Mouse (Mus musculus) 3T3-L1 (cell line): ENCODE results near the gene Stk10.
A peak's percentile ranks its signal among the peaks of the same experiment; 100 is the strongest.

Source experiments
- DNase-seq: peaks from one replicate; pipeline ENCODE4 v3.0.0-alpha.2; 2015; ENCODE audit warnings: low read depth, low spot score

The Stk10 gene

DNA sequence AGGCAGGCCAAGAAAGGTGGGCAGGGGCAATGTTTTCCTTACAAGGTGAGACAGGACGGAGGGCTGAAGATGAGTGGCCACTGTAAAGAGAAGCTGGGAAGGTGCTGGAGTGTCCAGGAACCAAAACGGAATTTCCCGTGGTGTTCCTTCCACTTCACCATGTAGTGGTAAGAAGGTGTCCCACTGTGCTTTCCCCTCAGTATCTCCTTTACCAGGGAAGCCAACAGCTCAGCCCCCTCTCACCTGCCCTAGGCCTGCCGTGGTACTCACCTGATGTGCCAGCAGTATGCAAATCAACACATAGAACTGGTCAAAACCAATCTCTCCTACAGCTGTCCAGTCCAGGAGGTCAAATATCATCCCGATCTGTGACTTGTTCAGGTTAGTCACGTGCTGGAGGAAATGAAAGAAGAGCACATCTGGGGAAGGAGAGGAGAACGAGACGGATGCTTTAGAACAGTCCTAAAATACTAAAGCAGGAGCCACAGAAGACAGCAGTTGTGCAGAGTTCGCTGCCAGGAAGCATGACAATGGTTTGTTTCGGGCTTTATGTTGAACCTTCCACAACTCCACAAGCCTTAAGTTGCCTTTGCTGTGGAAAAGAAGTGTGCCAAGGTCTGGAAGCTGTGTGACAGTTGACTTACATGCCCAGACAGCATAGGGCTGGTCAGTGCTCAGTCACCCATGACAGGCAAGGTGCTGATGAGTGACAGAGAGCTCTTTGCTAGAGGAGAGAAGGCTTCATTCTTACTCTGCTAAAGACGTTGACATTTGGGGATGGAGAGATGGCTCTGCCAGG is 8.8 kb upstream of the Stk10 start:
- DNase-seq, result no peak

DNA sequence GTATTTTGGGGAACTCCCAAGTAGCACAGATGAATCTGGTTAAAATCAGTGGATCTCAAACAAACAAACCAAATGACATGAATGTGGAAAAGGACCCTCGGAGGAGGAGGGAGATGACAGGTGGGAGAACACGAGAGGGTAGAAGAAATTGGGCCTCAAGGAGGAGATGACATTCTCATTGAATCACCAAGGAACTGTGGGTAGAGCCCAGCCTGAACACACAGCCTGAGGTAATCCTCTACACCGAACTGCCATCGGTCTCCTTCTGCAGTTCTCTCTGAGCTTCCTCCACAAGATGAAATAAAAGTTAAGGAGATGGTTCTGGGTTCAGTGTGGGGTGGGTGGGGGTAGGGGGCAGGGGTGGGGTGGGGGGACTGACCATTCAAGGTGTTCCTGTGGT is 6.1 kb upstream of the Stk10 start:
- DNase-seq, result no peak

DNA sequence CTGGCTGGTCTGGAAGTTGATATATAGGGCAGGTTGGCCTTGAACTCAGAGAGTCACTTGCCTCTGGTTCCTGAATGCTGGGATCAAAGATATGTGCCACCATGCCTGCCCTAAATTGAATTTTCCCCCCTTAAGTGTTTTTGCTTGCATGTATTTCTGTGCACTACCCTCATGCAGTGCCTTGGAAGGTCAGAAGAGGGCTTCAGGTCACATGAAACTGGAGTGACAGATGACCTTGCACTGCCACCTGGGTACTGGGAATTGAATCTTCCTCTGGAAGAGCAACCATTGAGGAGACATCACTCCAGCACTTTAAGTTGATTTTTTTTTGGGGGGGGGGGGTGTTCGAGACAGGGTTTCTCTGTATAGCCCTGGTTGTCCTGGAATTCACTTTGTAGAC is 3.0 kb upstream of the Stk10 start:
- DNase-seq, result no peak

DNA sequence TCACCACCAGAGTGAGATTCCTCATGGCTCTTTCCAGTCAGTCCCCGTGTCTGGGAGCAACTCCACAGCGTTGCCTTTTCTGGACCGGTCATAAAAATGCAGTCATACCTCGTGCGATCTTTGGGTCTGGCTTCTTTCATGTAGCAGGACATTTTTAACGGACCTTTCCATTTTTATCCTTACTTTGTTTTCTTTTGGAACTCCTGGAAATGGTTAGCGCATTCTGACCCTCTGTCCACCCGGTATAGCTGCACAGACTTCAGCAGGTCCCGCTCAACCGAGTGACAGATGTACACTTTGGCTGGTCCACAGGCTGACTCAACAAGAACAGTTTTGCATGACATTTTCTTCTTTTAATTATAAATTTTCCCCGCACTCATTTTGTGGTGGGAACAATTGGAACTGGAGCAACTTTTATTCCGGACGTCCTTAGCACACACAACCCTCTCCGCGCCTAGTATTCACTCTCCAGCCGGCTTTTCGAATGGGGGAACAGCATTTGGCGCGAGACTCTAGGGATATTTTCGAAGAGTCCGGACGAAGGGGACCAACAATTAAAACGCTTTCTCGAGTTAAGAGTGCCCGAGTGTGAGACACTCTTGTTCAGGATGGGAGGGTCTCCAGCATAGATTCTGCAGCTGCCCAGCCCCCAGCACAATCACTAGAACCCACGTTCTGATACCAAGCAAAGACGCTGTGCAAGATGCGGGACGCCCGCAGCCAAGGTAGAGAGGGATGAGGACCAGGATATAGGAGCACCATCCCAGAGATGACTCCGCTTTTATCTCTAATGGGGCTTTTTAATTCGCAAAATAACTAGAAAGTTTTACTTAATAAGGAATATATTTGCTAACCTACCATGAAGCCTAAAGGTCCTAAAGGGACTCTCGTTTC is 987 bp upstream of the Stk10 start, which contains the start of gene Efcab9:
Gene Efcab9 (minus strand): TSS at position 211 of the 894 bp plus-strand sequence.
- no peak for DNase-seq

DNA sequence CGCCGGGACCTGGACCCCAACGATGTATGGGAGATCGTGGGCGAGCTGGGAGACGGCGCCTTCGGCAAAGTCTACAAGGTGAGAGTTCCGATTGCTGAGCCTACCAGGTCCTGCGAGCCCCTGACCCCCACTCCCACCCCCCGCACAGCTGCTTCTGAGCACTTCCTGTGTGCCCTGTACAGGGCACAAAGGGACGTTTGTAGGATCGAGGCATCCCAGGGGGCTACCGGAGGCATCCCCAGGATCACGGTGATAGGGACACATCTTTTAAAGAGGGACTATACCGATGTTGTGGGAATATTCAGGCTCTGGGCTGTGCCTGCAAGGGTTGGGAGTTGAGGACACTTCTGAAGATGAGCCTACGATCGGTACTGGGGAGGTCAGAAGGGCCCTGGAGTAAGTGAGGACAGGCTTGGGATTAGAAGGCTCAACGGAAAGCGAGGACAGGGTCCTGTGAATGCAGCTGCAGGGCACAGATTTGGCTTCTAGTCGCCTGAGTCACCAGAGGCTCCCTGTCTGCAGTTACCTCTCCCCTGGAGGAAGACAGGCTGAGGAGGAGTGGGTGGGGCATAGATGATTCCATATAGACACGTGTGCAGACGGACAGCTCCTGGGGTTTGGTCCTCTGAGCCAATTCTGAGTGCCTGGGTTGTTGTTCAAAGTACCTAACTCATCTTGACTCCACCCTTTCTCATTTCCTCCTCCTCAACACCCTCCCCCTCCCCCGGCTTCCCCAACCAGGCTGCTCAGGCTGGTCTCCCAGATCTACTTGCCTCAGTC is 567 bp downstream of the Stk10 start:
- peak; percentile 91 for DNase-seq

DNA sequence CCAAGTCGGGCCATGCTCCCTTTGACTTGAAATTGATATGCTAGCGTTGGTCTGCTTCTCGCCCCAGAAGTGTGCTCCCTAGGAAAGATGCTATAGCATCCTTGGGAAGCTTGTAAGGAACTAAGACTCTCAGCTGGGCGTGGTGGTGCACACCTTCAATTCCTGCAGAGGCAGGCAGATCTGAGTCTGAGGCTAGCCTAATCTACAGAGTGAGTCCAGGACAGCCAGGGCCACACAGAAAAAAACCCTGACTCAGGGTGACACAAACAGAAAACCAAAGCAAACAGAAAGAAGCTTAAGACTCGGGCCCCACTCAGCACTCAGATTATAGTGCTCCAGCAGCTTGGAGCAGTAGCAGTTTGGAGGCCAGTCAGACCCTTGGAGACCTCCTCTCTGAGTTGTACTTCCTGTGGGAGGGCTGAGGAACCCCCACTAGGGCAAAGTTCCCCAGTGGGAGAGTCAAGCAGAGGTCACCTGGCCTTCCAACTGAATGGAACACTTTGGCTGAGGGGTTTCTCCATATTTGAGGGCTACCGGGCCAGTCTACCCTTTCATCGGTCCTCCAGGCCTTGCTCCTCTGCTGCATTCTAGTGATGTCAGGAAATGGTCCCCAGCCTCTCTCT is 1.5 kb downstream of the Stk10 start:
- DNase-seq, result no peak

DNA sequence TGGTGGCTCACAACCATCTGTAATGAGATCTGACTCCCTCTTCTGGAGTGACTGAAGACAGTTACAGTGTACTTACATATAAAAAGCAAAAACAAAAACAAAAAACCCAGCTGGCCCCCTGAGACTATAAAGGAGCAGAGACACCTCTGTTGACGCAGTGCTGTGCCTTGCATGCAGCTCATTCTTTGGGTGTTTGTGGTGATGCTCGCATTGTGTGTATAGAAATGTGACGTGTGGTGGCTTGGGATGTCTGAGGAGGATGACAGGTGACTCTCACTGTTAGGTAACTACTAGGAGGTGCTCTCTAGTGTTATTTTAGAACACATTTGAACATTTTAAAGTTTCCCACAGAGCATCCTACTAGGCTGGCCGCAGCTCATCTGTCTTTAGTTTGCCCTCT is 2.5 kb downstream of the Stk10 start:
- no peak for DNase-seq

DNA sequence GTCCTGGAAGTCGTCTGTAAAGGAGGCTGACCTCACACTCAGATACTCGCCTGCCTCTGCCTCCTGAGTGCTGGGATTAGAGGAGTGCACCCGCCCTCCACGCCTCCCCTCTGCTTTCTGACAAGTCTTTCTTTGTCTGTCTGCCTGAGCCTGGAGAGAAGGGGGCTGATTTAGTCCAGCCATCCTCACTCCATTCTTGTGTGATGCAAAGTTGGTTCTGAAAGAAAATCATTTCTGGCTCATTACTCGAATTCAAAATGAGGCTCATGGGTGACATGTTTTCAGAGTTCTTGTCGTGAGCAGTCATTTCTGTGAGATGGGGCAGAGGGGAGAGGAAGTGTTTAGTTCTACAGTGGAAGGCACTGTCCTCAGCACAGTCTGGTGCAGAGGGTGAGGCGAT is 3.8 kb downstream of the Stk10 start:
- DNase-seq, result no peak

DNA sequence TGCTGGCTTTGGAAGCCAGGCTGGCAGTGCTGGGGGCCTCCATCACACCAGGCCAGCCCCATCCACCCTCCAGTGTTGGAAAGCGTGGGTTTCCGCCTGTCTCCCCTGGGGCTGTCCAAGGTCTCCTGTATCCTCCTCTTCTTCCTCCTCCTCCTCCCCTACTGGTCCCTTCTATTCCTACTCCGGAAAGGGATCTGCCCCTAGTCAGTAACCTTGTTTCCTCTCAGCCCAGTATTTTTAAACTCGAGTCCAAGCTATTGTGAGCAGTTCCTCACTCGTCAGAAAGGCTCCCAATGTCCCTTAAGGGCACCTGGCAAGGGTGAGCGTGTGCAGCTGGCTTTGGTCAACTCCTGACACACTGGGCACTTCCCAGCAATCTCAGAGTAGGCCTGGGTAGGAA is 5.3 kb downstream of the Stk10 start:
- DNase-seq, result no peak

DNA sequence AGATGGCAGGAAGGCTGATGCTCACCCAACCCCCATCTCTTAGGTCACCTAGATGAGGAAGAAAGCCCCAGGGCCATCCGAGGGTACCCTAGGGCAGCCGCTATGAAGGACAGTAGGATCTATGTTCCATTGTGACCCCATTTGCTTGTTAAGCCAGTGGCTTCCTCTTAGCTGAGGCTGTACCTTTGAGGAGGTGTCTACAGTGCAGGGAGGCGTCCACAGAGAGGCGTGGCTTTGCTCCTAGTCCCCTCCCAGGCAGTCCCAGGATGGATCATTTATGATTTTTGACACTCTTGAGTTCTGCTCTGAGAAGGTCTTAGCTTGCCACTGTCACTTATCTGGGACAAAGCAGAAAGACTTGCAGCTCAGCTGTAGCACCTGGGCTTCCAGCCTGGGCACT is 5.7 kb downstream of the Stk10 start:
- DNase-seq, result no peak

DNA sequence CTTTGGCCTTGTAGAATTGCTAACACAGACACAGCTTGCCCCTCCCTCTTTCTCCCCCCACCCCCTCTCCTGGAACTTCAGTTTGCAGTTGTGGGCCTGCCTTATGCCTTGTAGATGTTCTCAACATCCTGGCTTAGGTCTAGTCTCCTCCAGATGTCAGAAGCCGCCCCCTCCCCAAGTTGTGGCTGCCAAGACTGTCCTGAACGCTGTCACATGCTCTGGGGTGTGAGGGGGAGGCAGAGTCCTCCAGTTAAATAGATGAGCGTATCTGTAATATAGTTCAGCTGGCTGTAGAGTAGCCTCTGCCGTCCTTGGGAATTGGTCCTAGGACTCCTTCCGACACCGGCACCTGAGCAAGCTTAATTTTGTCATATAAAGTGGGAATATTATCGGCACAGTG is 6.6 kb downstream of the Stk10 start:
- DNase-seq, result no peak

DNA sequence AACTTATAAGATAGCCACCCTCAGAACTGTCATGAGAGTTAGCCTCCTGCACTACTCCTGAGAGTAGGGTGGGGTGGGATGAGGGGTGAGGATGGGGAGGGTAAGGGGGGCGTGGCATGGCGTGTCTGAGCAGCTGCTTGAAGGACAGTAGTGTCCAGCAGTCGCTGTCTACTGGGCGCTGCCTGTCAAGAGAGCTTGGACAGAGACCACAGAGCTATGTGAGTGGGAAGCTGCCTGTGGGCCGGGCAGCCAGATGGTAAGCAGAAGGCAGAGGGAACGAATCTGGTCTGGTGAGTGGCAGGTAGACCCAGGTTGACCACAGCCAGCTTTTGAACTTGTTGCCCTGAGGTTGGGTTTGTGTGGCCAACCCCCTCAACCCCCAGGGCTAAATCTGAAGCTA is 7.4 kb downstream of the Stk10 start:
- DNase-seq, result no peak

DNA sequence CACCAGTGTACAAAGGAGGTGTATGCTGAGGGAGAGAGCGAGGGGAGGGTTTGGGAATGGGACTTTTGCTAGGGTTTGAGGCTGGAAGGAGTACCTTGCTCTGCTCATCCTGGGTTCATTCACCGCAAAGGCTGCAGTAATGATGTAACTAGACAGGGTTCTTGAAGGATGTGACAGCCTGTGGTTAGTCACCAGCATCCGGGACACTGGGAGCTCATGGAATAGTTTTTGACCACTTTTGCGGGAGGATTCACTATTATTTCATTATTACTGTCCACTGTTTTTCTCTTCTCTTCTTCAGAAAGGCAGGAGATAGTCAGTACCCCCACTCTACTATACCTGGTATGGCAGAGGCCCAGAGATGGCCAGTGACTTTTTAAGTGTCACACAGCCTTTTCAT is 9.1 kb downstream of the Stk10 start:
- no peak for DNase-seq

DNA sequence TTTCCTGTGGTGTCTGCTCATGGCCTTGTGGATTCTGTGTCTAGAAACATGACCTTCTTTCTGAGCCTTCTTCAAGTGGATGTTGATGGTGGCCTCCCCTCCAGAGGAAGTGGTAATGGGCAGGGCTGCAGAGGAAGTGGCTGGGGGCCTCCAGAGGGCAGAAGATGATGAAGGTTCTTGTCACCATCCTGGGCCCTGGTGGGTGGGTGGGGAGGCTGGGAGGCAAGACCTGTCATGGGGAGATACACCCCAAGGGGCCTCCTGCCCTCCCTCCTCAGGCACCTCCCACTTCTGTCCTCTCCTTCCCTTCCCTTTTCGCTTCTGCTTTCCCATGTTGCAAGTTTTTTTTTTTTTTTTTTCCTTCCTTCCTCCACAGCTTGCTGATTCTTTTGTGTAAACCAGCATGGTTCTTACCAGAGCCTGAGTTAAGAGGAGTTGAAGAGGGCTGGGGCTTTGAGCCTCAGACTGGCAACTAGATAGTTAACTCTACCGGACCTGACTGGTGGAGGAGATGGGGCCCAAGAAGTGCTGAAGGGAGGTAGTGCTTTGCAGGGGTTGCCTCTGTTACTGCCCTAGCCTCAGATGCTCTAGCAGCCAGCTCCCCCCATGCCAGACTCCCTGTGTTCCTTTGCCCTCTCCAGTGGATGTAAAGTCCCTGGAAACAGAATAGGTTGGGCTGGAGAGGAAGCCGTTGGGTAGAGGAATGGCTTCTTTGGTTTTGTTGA is 9.7 kb downstream of the Stk10 start:
- DNase-seq, result no peak

DNA sequence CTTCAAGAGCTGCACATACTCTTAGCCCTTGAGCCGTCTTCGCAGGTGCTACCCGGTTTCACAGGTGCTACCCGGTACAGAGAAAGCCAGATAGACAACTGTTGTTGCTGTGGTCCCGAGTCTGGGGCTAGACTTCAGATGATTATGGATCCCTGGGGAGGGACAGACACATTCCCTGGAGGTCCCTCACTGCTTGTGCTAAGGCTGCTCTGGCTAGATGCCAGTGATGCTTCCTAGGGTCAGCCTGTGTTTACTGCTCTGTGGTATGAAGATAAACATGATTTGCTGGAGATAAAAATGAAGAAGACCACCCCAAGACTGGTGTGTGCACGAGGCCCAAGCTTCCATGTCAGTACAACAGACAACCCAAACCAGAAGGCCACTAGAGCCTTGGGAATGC is 10.9 kb downstream of the Stk10 start:
- DNase-seq, result no peak

DNA sequence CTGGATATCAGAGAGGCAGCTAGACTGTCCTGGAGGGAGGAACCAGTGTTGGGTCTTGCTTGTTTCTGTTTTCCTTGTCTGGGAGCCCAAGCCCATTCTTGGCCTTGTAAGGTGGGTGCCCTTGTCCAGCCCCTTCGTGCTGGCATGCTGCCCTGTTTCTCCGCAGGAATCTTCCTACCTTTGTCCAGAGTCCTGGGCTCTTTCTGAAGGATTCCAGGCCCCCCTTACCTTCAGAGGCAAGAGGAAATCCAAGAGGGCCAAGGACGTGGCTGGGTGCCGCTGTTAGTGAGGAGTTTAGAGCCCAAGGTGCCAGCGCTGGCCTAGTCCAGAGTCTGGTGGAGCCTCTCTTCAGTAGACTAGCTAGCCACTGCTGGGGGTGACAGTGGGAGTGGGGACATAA is 11.4 kb downstream of the Stk10 start:
- DNase-seq, result no peak

DNA sequence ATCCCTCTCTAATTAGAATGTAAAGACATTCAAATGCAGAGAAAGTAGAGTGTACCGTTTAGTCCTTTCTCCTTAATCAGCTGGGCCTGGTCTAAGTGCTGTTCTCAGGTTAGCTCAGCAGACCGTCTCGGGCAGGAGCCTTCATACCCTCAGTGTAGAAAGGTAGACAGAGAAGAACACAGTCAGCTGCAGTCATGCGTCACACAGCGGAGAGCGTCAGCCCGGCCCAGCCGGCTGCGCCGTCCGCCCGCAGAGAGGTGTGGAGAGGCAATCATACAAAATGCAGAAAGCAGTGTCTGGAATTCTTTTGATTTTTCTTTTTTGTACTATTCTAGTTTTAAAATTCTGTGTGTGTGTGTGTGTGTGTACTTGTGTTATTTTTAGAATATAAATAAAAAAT is 12.5 kb downstream of the Stk10 start:
- no peak for DNase-seq

DNA sequence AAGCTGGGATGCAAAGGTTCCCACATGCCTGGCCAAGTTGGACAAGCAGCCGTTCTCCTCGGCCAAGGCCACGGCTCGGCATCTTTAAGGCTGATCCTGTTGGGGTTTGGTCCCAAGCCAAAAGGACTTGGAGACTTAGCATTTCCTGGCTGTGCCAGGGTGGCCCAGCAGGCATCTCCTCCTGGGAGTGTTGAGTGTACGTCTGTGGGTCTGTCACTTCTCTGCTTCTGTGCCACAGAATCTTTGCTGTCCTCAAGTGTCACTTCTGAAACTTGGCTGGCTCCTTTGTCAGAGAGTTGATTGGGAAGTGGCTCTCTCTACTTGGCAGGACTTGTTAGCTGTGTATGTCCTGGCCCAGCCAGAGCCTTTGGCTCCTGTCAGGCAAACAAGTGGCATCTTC is 13.4 kb downstream of the Stk10 start:
- DNase-seq, result no peak

DNA sequence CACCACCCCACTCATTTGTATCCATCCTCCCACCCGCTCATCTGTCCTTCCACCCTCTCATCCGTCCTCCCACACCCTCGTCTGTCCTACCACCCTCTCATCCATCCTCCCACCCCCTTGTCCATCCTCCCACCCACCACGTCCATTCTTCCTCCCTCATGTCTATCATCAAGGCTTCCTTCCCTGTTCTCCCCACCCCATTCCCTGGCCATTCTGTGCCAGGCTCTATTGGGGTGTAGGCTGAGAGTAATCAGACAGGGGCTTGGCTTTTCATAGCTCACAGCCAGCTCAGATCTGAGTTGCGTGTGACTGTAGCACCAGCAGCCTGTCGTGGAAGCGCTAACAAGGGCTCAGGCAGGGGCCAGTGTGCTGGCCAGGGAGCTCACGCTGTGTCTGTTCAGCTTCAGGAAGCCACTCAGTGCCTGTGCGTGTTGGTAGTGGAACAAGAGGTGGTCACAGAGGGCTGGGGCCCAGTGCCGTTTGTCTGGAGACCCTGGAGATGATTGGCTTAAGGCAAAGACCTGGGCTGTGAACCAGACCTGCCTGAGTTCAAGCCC is 14.4 kb downstream of the Stk10 start:
- no peak for DNase-seq

DNA sequence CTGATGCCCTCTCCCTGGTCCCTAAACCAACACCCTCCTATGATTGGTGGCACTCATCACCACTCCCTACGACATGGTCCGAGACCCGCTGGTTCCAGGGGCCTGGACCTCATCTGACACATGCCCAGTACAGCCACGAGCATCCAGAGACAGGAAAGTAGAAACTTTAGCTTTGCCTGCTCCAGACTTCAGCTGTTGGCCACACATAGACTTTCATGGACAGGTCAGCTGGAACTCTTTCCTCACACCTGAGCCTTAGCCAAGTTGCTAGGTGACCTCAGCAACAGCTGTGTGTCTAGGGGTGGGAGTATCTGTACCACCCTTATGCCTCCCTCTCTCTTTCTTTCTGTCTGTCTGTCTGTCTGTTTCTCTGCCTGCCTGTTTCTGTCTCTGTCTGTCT is 15.1 kb downstream of the Stk10 start:
- DNase-seq, result no peak

DNA sequence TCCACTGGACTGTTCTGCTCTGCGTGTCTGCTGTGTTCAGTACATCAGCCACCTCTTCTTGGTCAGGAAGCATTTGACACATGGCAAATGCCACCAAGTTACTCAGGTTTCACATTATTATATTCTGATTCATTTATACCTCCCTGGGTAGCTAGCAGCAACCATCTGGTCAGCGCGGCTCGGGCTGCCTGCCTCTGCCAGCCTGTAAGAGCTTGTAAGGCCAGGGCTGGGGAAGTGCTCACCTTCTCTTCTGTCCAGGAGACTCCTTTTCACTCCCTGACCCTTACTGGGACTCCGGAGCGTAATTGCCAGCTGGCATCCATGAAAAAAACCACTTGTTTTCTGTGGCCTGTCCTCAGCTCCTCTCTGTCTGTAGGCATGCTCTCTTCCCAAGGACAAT is 16.1 kb downstream of the Stk10 start:
- no peak for DNase-seq
